Mouse (Mus musculus) hindbrain, embryonic 12.5 days (tissue): ENCODE data around the gene Nedd9. TPM values are rescaled to one million over a fixed set of nuclear protein-coding genes. Genes with fewer than 3 reads are reported as not detected.

ENCODE experiments used
- ATAC-seq: fragments of 200-750 bp; cut with Nextera tagmentation; 2 replicates; pipeline ENCODE4 v1.8.0; 2017; ENCODE audit warnings: moderate TSS enrichment; ENCODE audit not compliant: low FRiP score
- H3K27ac ChIP-seq: fragments of 300-500 bp; sonication (generic); 2 replicates; pipeline ENCODE4 v1.5.1; 2016; ENCODE audit warnings: mild to moderate bottlenecking
- H3K27me3 ChIP-seq: fragments of 300-500 bp; sonication (generic); 2 replicates; pipeline ENCODE4 v1.6.1; 2016; ENCODE audit warnings: mild to moderate bottlenecking
- H3K36me3 ChIP-seq: fragments of 300-500 bp; sonication (generic); 2 replicates; pipeline ENCODE4 v1.6.1; 2016; ENCODE audit warnings: mild to moderate bottlenecking
- H3K4me1 ChIP-seq: fragments of 300-500 bp; sonication (generic); 2 replicates; pipeline ENCODE4 v1.6.1; 2016
- H3K4me2 ChIP-seq: fragments of 300-500 bp; sonication (generic); replicated peaks from 2 replicates; pipeline ENCODE4 v1.6.1; 2016; ENCODE audit warnings: mild to moderate bottlenecking
- H3K4me3 ChIP-seq: fragments of 300-500 bp; sonication (generic); 2 replicates; pipeline ENCODE4 v1.5.1; 2016; ENCODE audit warnings: mild to moderate bottlenecking
- H3K9ac ChIP-seq: fragments of 300-500 bp; sonication (generic); 2 replicates; pipeline ENCODE4 v1.6.1; 2016; ENCODE audit warnings: mild to moderate bottlenecking, moderate library complexity
- H3K9me3 ChIP-seq: fragments of 300-500 bp; sonication (generic); replicated peaks from 2 replicates; pipeline ENCODE4 v1.6.1; 2016; ENCODE audit warnings: mild to moderate bottlenecking
- WGBS: fragments of 180-500 bp; shearing (Covaris S2); methylation state at CpG from one replicate; pipeline ENCODE4 v1.1.7; 2016; 5-methylcytosine and 5-hydroxymethylcytosine counted together
- polyA plus RNA-seq: library from polyadenylated mRNA; unstranded; fragments of >200 nt; fragmentation: Nextera tagmentation; extraction: Ambion mirVana; gene quantifications from 2 replicates; pipeline ENCODE4 v1.2.1, GENCODE M21; 2016

Nedd9 gene
- polyA plus RNA-seq, 1 experiment from 2014 or later, result 17.9 TPM

DNA sequence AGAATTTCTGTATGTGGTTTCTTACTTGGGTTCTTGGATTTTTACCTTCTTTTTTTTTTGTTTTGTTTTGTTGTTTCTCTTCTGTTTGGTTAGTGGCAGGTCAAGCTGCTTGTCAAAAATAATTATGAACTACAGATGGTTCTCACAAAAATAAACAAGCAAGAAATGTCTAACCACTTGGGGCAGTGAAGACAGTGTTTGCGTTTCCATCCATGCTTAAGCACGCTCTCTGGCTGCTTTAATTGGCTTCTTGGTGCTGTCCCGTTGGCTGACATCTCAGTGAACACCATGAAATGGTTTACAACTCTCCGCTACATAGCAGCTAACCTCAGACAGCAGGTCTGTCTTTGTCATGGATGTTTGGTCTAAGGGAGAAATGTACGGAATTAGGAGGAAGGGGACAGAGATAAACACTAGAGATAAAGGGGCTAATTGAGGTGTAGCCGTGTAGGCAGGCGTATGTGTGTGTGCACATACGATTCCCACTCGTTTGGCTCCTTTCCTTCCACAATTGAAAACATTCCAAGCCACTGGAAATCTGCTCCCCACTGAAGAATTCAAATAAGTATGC lies 2.6 kb upstream of the Nedd9 start:
- 72% methylated on average over 9 of the region's 9 CpGs for WGBS
- H3K9me3 ChIP-seq, result no peaks in the 10 kb centered on the region
- ATAC-seq, result no peak
- H3K4me1 ChIP-seq, result peaks cover 10% of the 10 kb centered on the region
- H3K4me3 ChIP-seq, result no peak overlapping the region
- no peaks in the 10 kb centered on the region for H3K36me3 ChIP-seq
- H3K9ac ChIP-seq, result no peak overlapping the region
- H3K27ac ChIP-seq, result no peak overlapping the region
- H3K4me2 ChIP-seq, result no peak overlapping the region
- H3K27me3 ChIP-seq, result no peaks in the 10 kb centered on the region

DNA sequence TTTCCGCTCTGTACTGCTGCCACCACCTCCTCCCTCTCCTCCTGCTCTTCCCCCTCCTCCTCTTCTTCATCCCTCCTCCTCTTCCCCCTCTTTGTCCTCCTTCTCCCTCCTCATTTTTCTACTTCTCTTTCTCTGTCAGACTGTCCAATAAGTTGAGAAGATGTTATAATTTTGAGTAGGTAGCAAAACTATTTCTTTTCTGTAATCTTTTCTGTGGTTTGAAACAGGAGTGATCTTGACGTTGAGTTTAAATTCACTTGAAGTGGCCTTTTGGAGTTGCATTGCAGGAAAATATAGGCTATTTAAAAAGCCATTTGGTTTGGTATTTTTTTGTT lies 214 bp upstream of the Nedd9 start:
- 90% methylated on average over 2 of the region's 2 CpGs for WGBS
- Histone ChIP-seq H3K9me3 (no peaks in the 10 kb centered on the region), H3K27ac (no peak overlapping the region), H3K27me3 (peaks cover 2% of the 10 kb centered on the region; the same call in 1 of the 2 replicates), H3K4me1 (peaks cover 13% of the 10 kb centered on the region), H3K4me2 (no peak overlapping the region), H3K9ac (no peak overlapping the region), H3K4me3 (no peak overlapping the region), H3K36me3 (no peaks in the 10 kb centered on the region)
- ATAC-seq, result no peak

DNA sequence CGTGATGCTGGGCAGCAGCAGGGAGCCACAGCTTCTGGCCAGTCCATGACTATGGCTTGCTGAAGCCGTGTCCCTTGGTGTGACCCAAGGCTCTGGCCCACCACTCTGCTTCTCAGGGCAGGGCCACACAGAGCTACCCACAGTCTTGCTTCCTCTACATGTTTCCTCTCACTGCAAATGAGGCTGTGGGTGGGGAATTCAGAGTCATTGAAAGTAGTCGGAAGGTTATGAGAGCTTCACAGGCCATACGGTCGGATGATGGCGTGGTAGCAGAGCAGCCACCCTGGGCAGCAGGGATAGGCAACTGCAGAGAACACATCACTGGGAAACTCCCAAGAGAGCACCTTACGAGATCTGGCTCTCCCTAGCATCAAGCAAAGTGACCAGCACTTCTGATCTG lies 3.2 kb downstream of the Nedd9 start:
- Histone ChIP-seq H3K36me3 (no peaks in the 10 kb centered on the region), H3K4me3 (no peak overlapping the region), H3K9me3 (no peaks in the 10 kb centered on the region), H3K9ac (no peak overlapping the region), H3K4me1 (0 out of 2 replicates have a peak, but pooled peaks cover 6% of the 10 kb centered on the region), H3K4me2 (no peak overlapping the region), H3K27ac (no peak overlapping the region), H3K27me3 (peaks cover 6% of the 10 kb centered on the region; the same call in 1 of the 2 replicates)
- ATAC-seq, result no peak
- 86% methylated on average over 7 of the region's 7 CpGs for WGBS

- no peaks in the 10 kb centered on the region for H3K36me3 ChIP-seq
- peaks cover 7% of the 10 kb centered on the region; the same call in 1 of the 2 replicates for H3K27me3 ChIP-seq
- 0 out of 2 replicates have a peak, but pooled peaks have one; percentile 43 for ATAC-seq
- WGBS, result 20% methylated on average over 3 of the region's 3 CpGs
- H3K4me3 ChIP-seq, result no peak overlapping the region
- H3K9ac ChIP-seq, result no peak overlapping the region
- no peak overlapping the region for H3K4me2 ChIP-seq
- no peak overlapping the region for H3K27ac ChIP-seq
- H3K9me3 ChIP-seq, result no peaks in the 10 kb centered on the region
- H3K4me1 ChIP-seq, result 0 out of 2 replicates have a peak, but pooled peaks cover 6% of the 10 kb centered on the region
These were observed 4.7 kb downstream of the Nedd9 start for GRCm38 (mm10) chr13:41482408-41483011.

GRCm38 (mm10) chr13:41479737-41480435 lies 7.3 kb downstream of the Nedd9 start:
- WGBS, result 77% methylated on average over 13 of the region's 15 CpGs
- ATAC-seq, result no peak
- H3K36me3 ChIP-seq, result no peaks in the 10 kb centered on the region
- H3K27ac ChIP-seq, result no peak overlapping the region
- H3K9me3 ChIP-seq, result no peaks in the 10 kb centered on the region
- no peak overlapping the region for H3K9ac ChIP-seq
- no peak overlapping the region for H3K4me2 ChIP-seq
- H3K4me1 ChIP-seq, result 0 out of 2 replicates have a peak, but pooled peaks cover 6% of the 10 kb centered on the region
- H3K4me3 ChIP-seq, result no peak overlapping the region
- peaks cover 10% of the 10 kb centered on the region; the same call in 1 of the 2 replicates for H3K27me3 ChIP-seq

- WGBS, result 34% methylated on average over 4 of the region's 4 CpGs
- H3K4me1 ChIP-seq, result no peaks in the 10 kb centered on the region
- H3K9me3 ChIP-seq, result no peaks in the 10 kb centered on the region
- ATAC-seq, result no peak
- H3K36me3 ChIP-seq, result no peaks in the 10 kb centered on the region
- H3K4me3 ChIP-seq, result no peak overlapping the region
- H3K9ac ChIP-seq, result no peak overlapping the region
- no peak overlapping the region for H3K4me2 ChIP-seq
- H3K27ac ChIP-seq, result no peak overlapping the region
- H3K27me3 ChIP-seq, result 0 out of 2 replicates have a peak, but pooled peaks cover 5% of the 10 kb centered on the region
These were observed 10.9 kb downstream of the Nedd9 start for GRCm38 (mm10) chr13:41476216-41476615.

- H3K9me3 ChIP-seq, result no peaks in the 10 kb centered on the region
- H3K9ac ChIP-seq, result no peak overlapping the region
- no peak overlapping the region for H3K27ac ChIP-seq
- 80% methylated on average over 5 of the region's 5 CpGs for WGBS
- no peak overlapping the region for H3K4me2 ChIP-seq
- H3K4me1 ChIP-seq, result no peaks in the 10 kb centered on the region
- no peaks in the 10 kb centered on the region for H3K36me3 ChIP-seq
- no peak for ATAC-seq
- H3K4me3 ChIP-seq, result no peak overlapping the region
- 0 out of 2 replicates have a peak, but pooled peaks cover 4% of the 10 kb centered on the region for H3K27me3 ChIP-seq
These were observed 12.8 kb downstream of the Nedd9 start for GRCm38 (mm10) chr13:41474365-41474764.

DNA sequence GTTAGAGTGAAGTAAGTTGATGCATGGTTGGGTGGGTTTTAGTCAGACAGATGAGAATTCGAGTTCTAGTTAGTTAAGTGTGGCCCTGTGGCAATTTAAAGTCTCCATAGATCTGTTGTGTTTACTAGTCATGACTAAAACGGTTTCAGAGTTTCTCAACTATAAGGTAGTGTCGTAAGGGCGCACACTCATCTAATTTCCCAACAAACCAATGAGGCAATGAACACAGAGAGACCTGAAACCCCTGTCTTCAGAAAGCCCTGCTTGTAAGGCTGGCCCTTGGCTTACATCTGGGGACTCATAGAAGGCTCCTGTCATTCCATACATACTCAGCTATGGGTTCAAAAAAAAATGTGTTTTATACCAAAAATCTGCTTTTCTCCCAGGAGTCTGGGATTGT lies 13.7 kb downstream of the Nedd9 start:
- 0 out of 2 replicates have a peak, but pooled peaks cover 4% of the 10 kb centered on the region for H3K27me3 ChIP-seq
- 87% methylated on average over 4 of the region's 4 CpGs for WGBS
- H3K27ac ChIP-seq, result no peak overlapping the region

DNA sequence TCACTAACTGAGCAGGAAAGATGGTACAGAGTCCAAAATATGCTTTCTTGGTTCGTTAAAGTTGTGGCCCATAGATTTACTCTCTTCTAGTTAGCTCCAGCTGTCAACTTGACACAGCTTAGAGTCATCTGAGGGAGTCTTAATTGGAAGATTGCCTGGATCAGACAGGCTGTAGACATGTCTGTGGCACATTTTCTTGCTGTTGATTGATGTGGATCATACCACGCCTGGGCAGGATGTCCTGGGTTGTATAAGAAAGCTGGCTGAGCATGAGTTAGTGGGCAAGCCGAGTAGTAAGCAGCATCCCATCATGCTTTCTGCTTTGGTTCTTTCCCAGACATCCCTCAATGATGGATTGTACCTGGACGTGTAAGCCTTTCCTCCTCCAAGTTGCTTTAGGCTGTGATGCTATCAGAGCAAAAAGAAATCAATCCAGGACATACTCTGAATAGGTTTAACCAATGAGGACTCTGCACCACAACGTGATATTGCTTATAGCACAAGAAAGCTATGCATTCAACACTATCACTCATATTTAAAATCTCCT lies 14.2 kb downstream of the Nedd9 start:
- Histone ChIP-seq H3K27ac (no peak overlapping the region), H3K4me2 (no peak overlapping the region), H3K36me3 (no peaks in the 10 kb centered on the region), H3K4me1 (no peaks in the 10 kb centered on the region), H3K27me3 (0 out of 2 replicates have a peak, but pooled peaks cover 4% of the 10 kb centered on the region), H3K9me3 (no peaks in the 10 kb centered on the region), H3K4me3 (no peak overlapping the region), H3K9ac (no peak overlapping the region)
- no peak for ATAC-seq
- WGBS, result 80% methylated on average over 5 of the region's 5 CpGs

More for the DNA sequence above, 13.7 kb downstream of the Nedd9 start:
- Histone ChIP-seq H3K4me1 (no peaks in the 10 kb centered on the region), H3K4me3 (no peak overlapping the region), H3K4me2 (no peak overlapping the region), H3K9ac (no peak overlapping the region), H3K36me3 (no peaks in the 10 kb centered on the region), H3K9me3 (no peaks in the 10 kb centered on the region)
- ATAC-seq, result no peak

DNA sequence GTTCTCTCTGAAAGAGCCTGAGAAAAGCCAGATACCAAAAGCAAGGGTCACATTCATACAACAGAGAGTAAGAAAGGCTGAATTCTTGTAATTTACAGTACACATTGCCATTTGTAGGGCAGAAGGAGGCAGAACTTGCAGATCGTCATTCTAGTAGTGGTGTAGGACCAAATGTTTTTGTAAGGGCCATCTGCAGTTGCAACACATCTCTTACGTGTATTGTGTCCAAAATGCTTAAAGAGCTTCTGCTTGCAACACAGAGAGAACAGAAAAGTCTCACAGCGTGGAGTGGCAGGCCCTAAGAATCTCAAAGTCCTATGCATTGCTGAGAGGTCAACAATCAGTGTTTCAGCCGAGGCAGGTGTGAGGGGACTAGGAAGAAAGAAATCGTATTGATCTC lies 18.9 kb downstream of the Nedd9 start:
- no peak for ATAC-seq
- Histone ChIP-seq H3K27ac (no peak overlapping the region), H3K4me3 (no peak overlapping the region), H3K9ac (no peak overlapping the region), H3K36me3 (no peaks in the 10 kb centered on the region), H3K4me2 (no peak overlapping the region), H3K27me3 (no peaks in the 10 kb centered on the region), H3K9me3 (no peaks in the 10 kb centered on the region), H3K4me1 (no peaks in the 10 kb centered on the region)
- WGBS, result 76% methylated on average over 5 of the region's 5 CpGs

GRCm38 (mm10) chr13:41467036-41467435 lies 20.1 kb downstream of the Nedd9 start:
- Histone ChIP-seq H3K4me1 (no peaks in the 10 kb centered on the region), H3K27ac (no peak overlapping the region), H3K36me3 (no peaks in the 10 kb centered on the region), H3K4me2 (no peak overlapping the region), H3K4me3 (no peak overlapping the region), H3K27me3 (no peaks in the 10 kb centered on the region), H3K9me3 (no peaks in the 10 kb centered on the region), H3K9ac (no peak overlapping the region)
- WGBS, result 77% methylated on average over 2 of the region's 2 CpGs
- no peak for ATAC-seq

GRCm38 (mm10) chr13:41466616-41467015 lies 20.5 kb downstream of the Nedd9 start:
- no peaks in the 10 kb centered on the region for H3K27me3 ChIP-seq
- no peaks in the 10 kb centered on the region for H3K4me1 ChIP-seq
- H3K27ac ChIP-seq, result no peak overlapping the region
- no peak for ATAC-seq
- H3K4me2 ChIP-seq, result no peak overlapping the region
- no peak overlapping the region for H3K4me3 ChIP-seq
- no peaks in the 10 kb centered on the region for H3K36me3 ChIP-seq
- 90% methylated on average over 4 of the region's 4 CpGs for WGBS
- no peak overlapping the region for H3K9ac ChIP-seq
- H3K9me3 ChIP-seq, result no peaks in the 10 kb centered on the region
